Mouse (Mus musculus) forebrain, embryonic 13.5 days (tissue): ENCODE measurements around the gene Fbxl7. TPM values are rescaled to one million over a fixed set of nuclear protein-coding genes. Genes with fewer than 3 reads are reported as not detected.
A peak's percentile ranks its signal among the peaks of the same experiment; 100 is the strongest.

ENCODE experiments used
- ATAC-seq: fragments of 200-750 bp; cut with Nextera tagmentation; 2 replicates; pipeline ENCODE4 v1.8.0; 2017
- H3K27ac ChIP-seq: fragments of 300-500 bp; sonication (generic); 2 replicates; pipeline ENCODE4 v1.5.1; 2015; ENCODE audit warnings: inconsistent platforms, mild to moderate bottlenecking, moderate library complexity
- H3K27me3 ChIP-seq: fragments of 300-500 bp; sonication (generic); 2 replicates; pipeline ENCODE4 v1.6.1; 2015; ENCODE audit warnings: mild to moderate bottlenecking, inconsistent platforms
- H3K36me3 ChIP-seq: fragments of 300-500 bp; sonication (generic); 2 replicates; pipeline ENCODE4 v1.6.1; 2015; ENCODE audit warnings: mild to moderate bottlenecking, inconsistent platforms; ENCODE audit not compliant: poor library complexity, severe bottlenecking
- H3K4me1 ChIP-seq: fragments of 300-500 bp; sonication (generic); 2 replicates; pipeline ENCODE4 v1.6.1; 2015; ENCODE audit warnings: inconsistent platforms
- H3K4me2 ChIP-seq: fragments of 300-500 bp; sonication (generic); 2 replicates; pipeline ENCODE4 v1.6.1; 2015; ENCODE audit warnings: inconsistent platforms, mild to moderate bottlenecking, moderate library complexity
- H3K4me3 ChIP-seq: fragments of 300-500 bp; sonication (generic); 2 replicates; pipeline ENCODE4 v1.5.1; 2015; ENCODE audit warnings: mild to moderate bottlenecking, inconsistent platforms
- H3K9ac ChIP-seq: fragments of 300-500 bp; sonication (generic); 2 replicates; pipeline ENCODE4 v1.6.1; 2015; ENCODE audit warnings: mild to moderate bottlenecking, inconsistent platforms
- H3K9me3 ChIP-seq: fragments of 300-500 bp; sonication (generic); replicated peaks from 2 replicates; pipeline ENCODE4 v1.6.1; 2016; ENCODE audit warnings: inconsistent platforms
- WGBS: fragments of 180-500 bp; shearing (Covaris S2); methylation state at CpG from one replicate; pipeline ENCODE4 v1.1.7; 2015; 5-methylcytosine and 5-hydroxymethylcytosine counted together
- polyA plus RNA-seq: library from polyadenylated mRNA; unstranded; fragments of >200 nt; fragmentation: Nextera tagmentation; extraction: Ambion mirVana; gene quantifications from 2 replicates; pipeline ENCODE4 v1.2.1, GENCODE M21; 2015

The Fbxl7 gene
- polyA plus RNA-seq, 1 experiment from 2014 or later, result 7.4 TPM

DNA sequence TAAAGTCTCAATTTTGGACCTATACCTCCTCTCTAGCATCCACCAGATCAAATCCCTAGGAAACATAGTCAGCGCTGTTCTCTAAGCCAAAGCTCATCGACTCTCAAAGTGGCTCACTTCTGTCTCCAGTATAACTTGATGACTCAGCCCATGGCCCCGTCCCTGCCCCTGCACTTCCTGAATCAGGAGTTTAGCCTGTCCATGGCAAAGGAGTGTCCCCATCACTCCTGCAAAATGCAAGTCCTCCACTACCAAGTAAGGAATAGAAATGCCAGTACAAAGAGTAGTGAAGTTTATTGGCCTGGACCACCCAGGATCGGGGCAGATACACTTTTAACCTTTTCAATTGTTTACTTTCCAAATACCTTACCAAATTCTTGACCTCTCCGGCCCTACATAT is 91.3 kb downstream of the Fbxl7 start:
- Histone ChIP-seq H3K27ac (no peak overlapping the region), H3K4me2 (no peak overlapping the region), H3K4me1 (no peaks in the 10 kb centered on the region), H3K4me3 (no peak overlapping the region), H3K36me3 (no peaks in the 10 kb centered on the region), H3K27me3 (no peaks in the 10 kb centered on the region), H3K9me3 (no peaks in the 10 kb centered on the region), H3K9ac (no peak overlapping the region)
- WGBS, result 89% methylated on average over 5 of the region's 5 CpGs
- no peak for ATAC-seq

DNA sequence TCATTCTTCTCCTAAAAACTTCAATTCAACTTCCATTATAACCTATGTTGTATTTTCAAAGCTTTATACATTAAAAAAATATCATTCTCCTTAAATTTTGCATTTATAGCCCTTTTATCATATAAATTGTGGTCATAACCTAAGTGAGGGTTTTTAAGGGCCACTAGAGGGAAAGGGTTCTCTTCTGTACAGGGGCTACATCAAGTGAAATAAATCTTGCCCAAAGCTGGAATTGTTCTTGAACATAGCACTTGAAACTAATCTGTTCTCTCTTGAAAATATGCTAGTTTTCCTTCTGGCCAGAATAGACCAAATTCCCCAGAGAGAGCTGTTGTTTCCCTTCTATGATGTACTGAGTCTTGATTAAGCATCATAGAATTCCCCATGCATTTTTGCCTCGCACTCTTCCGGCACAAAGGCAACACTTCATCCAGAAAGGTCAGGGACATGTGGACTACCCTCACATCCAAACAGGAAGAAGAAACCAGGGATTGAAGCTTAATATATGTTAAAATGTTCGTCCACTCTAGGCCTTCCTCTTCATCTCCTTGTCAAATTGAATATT is 95.8 kb downstream of the Fbxl7 start:
- Histone ChIP-seq H3K4me1 (peaks cover 8% of the 10 kb centered on the region; the same call in 1 of the 2 replicates), H3K27me3 (no peaks in the 10 kb centered on the region), H3K9me3 (no peaks in the 10 kb centered on the region), H3K36me3 (no peaks in the 10 kb centered on the region), H3K4me3 (no peak overlapping the region), H3K4me2 (no peak overlapping the region), H3K9ac (no peak overlapping the region), H3K27ac (no peak overlapping the region)
- WGBS, result 84% methylated on average over 3 of the region's 3 CpGs
- no peak for ATAC-seq

DNA sequence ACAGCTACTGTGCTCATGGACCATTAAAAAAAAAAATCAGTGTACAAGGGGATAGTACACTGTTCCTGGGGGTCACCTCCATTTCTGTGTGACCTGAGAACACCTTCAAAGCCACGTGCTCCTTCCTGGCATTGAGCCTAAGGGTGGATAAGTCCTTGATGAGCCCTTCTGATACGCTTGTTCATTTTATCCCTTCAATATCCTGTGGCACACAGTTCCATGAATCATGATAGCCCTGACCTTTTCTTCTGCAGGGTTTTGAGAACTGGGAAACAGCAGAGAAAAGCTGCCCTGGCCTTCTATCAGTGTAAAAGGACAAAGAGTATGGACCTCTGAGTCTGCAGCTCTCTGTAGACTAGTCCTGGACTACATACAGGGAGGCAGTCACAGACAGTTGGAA is 99.4 kb downstream of the Fbxl7 start:
- peaks cover 8% of the 10 kb centered on the region; the same call in 1 of the 2 replicates for H3K4me1 ChIP-seq

DNA sequence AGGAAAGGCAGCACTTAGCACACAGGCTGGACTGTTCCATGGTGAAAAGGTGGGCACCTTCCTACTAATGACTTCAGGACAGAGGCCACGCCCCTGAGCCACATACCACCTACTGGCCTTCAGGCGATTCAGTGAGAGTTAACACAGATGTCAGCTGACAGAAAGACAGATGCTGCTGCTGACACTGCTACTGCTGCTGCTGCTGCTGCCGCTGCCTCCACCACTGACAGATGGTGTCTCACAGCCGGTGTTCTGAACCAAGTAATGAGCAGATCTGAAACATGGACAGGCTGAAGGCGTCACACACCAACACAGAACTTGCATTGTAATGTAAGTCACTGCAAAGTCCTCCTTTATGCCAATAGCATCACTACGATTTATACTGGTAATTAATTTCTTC is 99.9 kb downstream of the Fbxl7 start:
- Histone ChIP-seq H3K27me3 (no peaks in the 10 kb centered on the region), H3K9ac (no peak overlapping the region), H3K4me3 (no peak overlapping the region), H3K9me3 (no peaks in the 10 kb centered on the region), H3K36me3 (no peaks in the 10 kb centered on the region), H3K4me1 (peaks cover 8% of the 10 kb centered on the region; the same call in 1 of the 2 replicates), H3K4me2 (no peak overlapping the region), H3K27ac (no peak overlapping the region)
- peak; percentile 75 for ATAC-seq
- 51% methylated on average over 6 of the region's 6 CpGs for WGBS

More for the DNA sequence above, 99.4 kb downstream of the Fbxl7 start:
- Histone ChIP-seq H3K36me3 (no peaks in the 10 kb centered on the region), H3K9ac (no peak overlapping the region), H3K4me3 (no peak overlapping the region), H3K9me3 (no peaks in the 10 kb centered on the region), H3K27me3 (no peaks in the 10 kb centered on the region), H3K4me2 (no peak overlapping the region), H3K27ac (no peak overlapping the region)
- WGBS, result 81% methylated on average over 2 of the region's 2 CpGs
- ATAC-seq, result peak; percentile 21; the same call in 1 of the 2 replicates

DNA sequence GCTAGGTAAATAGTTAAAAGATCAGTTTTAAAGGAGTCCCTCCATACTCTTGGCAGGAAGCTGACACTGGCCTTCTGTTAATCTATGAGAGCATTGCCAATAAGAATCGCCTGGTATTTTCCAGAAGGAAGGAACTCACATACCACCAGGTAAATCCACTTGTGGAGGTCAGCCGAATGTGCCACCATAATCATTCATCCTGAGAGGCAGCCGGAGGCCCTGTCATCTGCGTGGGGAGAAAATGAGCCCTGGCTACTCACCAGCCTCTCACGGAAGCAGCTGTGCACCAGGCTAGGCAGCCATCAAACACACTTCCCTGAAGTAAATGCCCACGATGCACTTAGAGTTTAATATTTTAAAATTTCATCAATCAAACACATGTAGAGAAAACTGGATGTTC is 108.2 kb downstream of the Fbxl7 start:
- H3K4me1 ChIP-seq, result no peaks in the 10 kb centered on the region
- ATAC-seq, result no peak
- no peak overlapping the region for H3K9ac ChIP-seq
- H3K4me2 ChIP-seq, result no peak overlapping the region
- no peak overlapping the region for H3K27ac ChIP-seq
- H3K9me3 ChIP-seq, result no peaks in the 10 kb centered on the region
- 90% methylated on average over 6 of the region's 6 CpGs for WGBS
- no peaks in the 10 kb centered on the region for H3K27me3 ChIP-seq
- no peaks in the 10 kb centered on the region for H3K36me3 ChIP-seq
- H3K4me3 ChIP-seq, result no peak overlapping the region

DNA sequence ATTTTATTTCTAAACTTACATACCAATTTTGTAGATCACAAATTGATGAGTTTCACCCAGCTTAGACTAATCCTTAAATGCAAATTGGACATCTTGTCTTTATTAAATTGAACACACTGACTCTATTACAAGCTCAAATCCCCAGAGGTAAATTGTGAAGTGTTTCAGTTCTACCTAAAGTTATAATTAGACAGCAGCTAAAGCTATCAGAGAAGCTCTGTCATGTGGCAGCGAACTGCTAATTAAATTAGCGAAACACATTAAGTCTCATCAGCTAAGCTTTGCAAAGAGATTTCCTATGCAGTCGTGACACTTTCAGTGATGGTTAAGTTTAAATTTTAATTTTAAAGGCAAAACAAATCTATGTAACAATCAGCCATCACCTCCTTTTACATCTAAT is 114.8 kb downstream of the Fbxl7 start:
- no peaks in the 10 kb centered on the region for H3K9me3 ChIP-seq
- H3K9ac ChIP-seq, result no peak overlapping the region
- WGBS, result 60% methylated on average over 3 of the region's 3 CpGs
- ATAC-seq, result no peak
- H3K4me2 ChIP-seq, result no peak overlapping the region
- H3K36me3 ChIP-seq, result no peaks in the 10 kb centered on the region
- H3K4me1 ChIP-seq, result no peaks in the 10 kb centered on the region
- no peak overlapping the region for H3K27ac ChIP-seq
- no peaks in the 10 kb centered on the region for H3K27me3 ChIP-seq
- H3K4me3 ChIP-seq, result no peak overlapping the region

DNA sequence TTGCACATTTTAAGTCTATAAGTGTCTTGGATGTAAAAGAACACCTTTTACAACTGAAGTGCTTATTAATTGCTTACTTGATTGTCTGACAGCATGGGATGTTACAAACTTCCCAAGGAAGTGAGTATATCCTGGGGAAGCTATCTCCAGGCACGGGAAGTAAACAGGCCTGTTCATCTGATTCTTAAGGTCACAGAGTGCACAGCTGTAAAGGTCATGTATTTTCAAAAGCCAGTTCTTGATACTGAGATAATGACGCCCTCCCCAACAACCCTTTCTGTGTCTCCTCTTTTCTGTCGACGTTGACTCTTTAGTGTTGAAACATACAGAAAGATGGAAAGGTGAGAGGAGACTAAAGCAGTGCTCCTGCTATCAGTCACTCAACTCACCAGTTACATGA is 116.3 kb downstream of the Fbxl7 start:
- no peak overlapping the region for H3K27ac ChIP-seq
- H3K4me1 ChIP-seq, result no peaks in the 10 kb centered on the region
- WGBS, result 77% methylated on average over 4 of the region's 4 CpGs
- H3K36me3 ChIP-seq, result no peaks in the 10 kb centered on the region
- no peak for ATAC-seq
- H3K27me3 ChIP-seq, result no peaks in the 10 kb centered on the region
- H3K9me3 ChIP-seq, result no peaks in the 10 kb centered on the region
- no peak overlapping the region for H3K4me2 ChIP-seq
- no peak overlapping the region for H3K4me3 ChIP-seq
- no peak overlapping the region for H3K9ac ChIP-seq

DNA sequence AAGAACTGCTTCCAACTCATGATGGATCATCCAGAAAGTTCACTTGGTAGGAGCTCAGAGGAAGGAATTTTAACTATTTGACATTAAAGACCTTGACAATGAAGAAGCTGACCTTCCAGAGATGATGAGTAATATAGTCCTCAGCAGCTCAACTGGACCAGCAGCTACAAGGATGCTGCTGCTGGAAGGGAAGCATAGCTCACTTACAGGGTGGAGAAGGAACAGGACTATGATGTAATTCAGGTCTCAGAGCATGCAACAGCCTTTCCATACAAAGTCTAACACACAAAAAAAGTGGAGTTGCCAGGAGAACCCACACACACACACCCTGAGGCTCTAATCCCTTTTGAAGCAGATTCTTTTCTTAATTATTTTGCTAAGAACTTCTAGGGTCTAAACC is 119.7 kb downstream of the Fbxl7 start:
- Histone ChIP-seq H3K4me2 (no peak overlapping the region), H3K27ac (no peak overlapping the region), H3K27me3 (no peaks in the 10 kb centered on the region), H3K9ac (no peak overlapping the region), H3K4me3 (no peak overlapping the region), H3K9me3 (no peaks in the 10 kb centered on the region), H3K36me3 (no peaks in the 10 kb centered on the region), H3K4me1 (no peaks in the 10 kb centered on the region)
- no peak for ATAC-seq

DNA sequence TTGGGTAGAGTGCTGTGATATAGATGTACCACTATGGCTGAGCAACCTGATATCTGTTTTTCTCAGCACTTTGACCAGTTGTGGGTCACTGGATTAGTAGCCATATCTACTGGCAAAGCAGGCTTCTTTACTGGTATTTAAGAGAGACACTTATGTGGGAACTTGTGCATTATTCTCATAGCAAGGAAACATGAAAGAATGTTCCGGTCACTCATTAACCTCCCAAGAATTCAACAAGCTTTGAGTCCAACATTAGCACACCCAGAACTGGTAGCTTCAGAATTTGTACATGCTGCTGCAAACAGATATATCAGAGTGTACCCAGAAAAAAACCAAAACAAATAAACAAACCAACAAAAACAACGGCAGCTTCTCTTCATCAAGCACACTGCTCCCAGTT is 120.5 kb downstream of the Fbxl7 start:
- H3K9me3 ChIP-seq, result no peaks in the 10 kb centered on the region
- no peak for ATAC-seq
- H3K4me2 ChIP-seq, result no peak overlapping the region
- H3K36me3 ChIP-seq, result no peaks in the 10 kb centered on the region
- WGBS, result 95% methylated on average over 2 of the region's 2 CpGs
- no peak overlapping the region for H3K9ac ChIP-seq
- no peaks in the 10 kb centered on the region for H3K4me1 ChIP-seq
- no peaks in the 10 kb centered on the region for H3K27me3 ChIP-seq
- no peak overlapping the region for H3K4me3 ChIP-seq
- H3K27ac ChIP-seq, result no peak overlapping the region

DNA sequence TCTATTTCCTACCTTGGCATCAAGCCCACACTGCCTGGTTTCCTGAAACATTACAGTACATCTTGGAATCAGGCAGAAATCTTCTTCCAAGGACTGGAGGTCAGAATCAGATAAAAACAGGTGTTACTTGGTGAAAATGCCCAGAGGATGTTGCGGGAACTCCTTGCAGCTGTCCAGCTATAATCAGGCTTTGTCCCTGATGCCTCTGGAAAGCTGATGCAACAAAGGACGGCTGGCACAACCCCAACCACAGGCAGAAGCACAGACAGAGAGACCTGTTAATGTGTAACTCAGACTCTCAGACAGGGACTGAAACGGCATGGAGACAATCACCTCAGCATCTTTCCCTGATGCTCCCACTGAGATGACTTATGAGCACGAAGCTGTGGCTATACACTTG is 133.7 kb downstream of the Fbxl7 start:
- no peaks in the 10 kb centered on the region for H3K36me3 ChIP-seq
- H3K4me1 ChIP-seq, result 0 out of 2 replicates have a peak, but pooled peaks cover 5% of the 10 kb centered on the region
- no peak overlapping the region for H3K4me3 ChIP-seq
- H3K27ac ChIP-seq, result no peak overlapping the region
- H3K9ac ChIP-seq, result no peak overlapping the region
- WGBS, result 58% methylated on average over 4 of the region's 4 CpGs
- no peaks in the 10 kb centered on the region for H3K27me3 ChIP-seq
- no peak overlapping the region for H3K4me2 ChIP-seq
- ATAC-seq, result no peak
- no peaks in the 10 kb centered on the region for H3K9me3 ChIP-seq

DNA sequence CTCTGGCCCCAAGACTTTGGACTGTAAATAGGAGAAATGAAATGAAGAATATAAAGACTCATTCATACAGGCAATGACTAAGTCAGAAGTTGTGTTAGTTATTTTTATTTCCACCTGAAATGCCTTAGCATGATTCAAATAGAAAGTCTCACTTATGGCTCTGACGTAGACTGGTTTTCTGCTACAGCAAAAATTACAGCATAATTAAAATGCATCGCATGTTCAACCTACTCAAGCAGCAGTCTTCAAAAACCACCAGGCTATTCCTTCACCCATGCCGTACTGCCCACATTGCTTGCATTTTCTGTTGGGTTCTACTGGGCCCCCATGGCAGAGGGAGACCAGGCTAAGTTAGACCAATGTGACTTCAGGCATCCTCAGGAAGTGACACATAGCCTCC is 146.9 kb downstream of the Fbxl7 start:
- no peaks in the 10 kb centered on the region for H3K36me3 ChIP-seq
- H3K27ac ChIP-seq, result no peak overlapping the region
- no peak overlapping the region for H3K9ac ChIP-seq
- no peak overlapping the region for H3K4me2 ChIP-seq
- H3K9me3 ChIP-seq, result no peaks in the 10 kb centered on the region
- ATAC-seq, result no peak
- H3K4me1 ChIP-seq, result no peaks in the 10 kb centered on the region
- no peak overlapping the region for H3K4me3 ChIP-seq
- no peaks in the 10 kb centered on the region for H3K27me3 ChIP-seq
- WGBS, result 94% methylated on average over 3 of the region's 3 CpGs

DNA sequence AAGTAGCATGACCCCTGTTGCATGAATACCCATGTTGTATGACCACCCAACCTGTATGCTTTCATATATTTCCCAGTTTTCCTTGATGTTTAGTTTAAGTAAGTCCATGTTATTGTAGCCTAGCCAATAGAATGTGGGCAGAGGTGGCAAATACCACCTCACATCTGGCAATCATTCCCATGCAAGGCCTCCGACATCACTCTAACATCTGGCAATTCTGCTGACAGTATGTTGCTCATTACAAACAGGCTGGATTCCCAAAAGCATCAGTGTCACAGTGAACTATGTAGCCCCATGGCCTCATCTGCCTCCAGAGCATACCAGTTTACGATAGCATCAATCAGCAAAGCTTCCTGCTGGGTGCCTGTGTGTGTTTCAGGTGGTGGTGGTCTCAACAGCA is 163.0 kb downstream of the Fbxl7 start:
- no peaks in the 10 kb centered on the region for H3K4me1 ChIP-seq
- H3K9me3 ChIP-seq, result no peaks in the 10 kb centered on the region
- WGBS, result 83% methylated on average over 2 of the region's 2 CpGs
- no peaks in the 10 kb centered on the region for H3K27me3 ChIP-seq
- no peak overlapping the region for H3K9ac ChIP-seq
- no peaks in the 10 kb centered on the region for H3K36me3 ChIP-seq
- no peak for ATAC-seq
- H3K4me3 ChIP-seq, result no peak overlapping the region
- no peak overlapping the region for H3K27ac ChIP-seq
- no peak overlapping the region for H3K4me2 ChIP-seq

DNA sequence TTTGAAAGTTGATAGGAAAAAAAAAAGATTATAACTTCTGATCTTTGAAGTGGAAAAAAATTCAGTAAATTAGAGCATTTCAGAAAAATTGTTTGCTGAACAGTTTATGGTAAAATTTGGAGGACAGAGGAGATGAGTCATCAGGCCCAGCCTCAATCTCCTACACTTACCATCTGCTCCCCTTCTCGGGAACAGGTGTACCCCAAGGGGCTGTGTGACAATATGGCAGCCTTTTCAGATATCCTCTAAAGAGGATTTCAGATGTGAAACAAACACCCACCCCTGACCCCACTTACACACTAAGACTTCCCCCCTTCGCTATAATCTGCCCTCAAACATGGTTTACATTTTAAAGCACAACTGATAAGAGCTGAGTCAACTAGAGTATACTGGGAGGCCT is 164.6 kb downstream of the Fbxl7 start:
- WGBS, result 84% methylated on average over 2 of the region's 2 CpGs
- ATAC-seq, result no peak
- no peak overlapping the region for H3K4me2 ChIP-seq

More for the DNA sequence above, 164.6 kb downstream of the Fbxl7 start:
- no peak overlapping the region for H3K9ac ChIP-seq
- H3K36me3 ChIP-seq, result no peaks in the 10 kb centered on the region
- no peak overlapping the region for H3K4me3 ChIP-seq
- H3K4me1 ChIP-seq, result no peaks in the 10 kb centered on the region
- H3K9me3 ChIP-seq, result no peaks in the 10 kb centered on the region
- H3K27ac ChIP-seq, result no peak overlapping the region
- H3K27me3 ChIP-seq, result no peaks in the 10 kb centered on the region
